Mouse (Mus musculus) neural tube, postnatal 0 days (tissue): ENCODE results near the gene Pcnt. TPM values are rescaled to one million over a fixed set of nuclear protein-coding genes. Genes with fewer than 3 reads are reported as not detected.

Experiments
- polyA plus RNA-seq: library from polyadenylated mRNA; unstranded; fragments of >200 nt; fragmentation: Nextera tagmentation; extraction: Ambion mirVana; gene quantifications from 2 replicates; pipeline ENCODE4 v1.2.1, GENCODE M21; 2015

Gene Pcnt
- polyA plus RNA-seq: 3.9 and 5.4 TPM in 2 replicates

DNA sequence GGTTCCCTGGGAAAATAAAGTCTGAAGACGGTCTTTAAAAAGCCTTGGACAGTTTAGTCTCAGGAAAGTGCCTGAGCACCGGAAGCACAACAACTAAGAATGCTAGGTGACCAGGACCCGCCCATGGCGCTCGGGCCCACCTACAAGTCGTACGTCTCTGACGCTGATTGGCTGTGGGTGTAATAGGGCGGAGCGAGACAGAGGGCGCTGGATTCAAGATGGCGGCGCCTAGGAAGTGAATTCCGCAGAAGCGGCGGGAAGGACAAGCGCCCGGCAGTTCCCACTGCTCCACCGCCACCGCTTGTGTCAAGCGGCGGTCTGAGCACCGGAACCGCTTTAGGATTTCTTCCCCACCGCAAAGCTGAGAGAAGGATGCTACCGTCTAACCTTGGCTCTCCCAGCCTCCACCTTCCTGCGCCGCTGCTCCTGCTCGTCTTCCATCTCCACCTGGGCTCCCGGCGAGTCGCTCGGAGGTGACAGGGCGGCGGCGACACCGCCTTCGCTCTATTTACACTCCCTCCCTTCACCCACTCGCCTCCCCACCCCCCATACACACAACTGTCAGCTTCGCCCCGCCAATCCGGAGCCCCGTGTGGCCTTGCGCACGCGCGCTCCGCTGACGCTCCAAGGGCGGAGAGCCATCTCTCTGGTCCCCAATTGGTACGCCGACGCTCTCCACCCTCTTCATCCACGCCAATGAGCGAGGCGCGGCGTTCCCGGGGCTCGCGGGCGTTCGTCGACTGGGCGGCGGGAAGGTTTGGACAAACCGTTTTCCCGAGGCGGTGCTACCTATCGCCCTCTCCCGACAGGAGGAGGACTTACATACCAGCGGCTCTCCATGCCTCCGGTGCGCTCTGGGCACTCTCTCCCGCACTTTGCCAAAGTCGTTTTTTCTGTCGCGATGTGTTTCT lies at the start of gene Pcnt:
Pcnt (minus strand) TSS at position 609 of the 911 bp plus-strand sequence.

DNA sequence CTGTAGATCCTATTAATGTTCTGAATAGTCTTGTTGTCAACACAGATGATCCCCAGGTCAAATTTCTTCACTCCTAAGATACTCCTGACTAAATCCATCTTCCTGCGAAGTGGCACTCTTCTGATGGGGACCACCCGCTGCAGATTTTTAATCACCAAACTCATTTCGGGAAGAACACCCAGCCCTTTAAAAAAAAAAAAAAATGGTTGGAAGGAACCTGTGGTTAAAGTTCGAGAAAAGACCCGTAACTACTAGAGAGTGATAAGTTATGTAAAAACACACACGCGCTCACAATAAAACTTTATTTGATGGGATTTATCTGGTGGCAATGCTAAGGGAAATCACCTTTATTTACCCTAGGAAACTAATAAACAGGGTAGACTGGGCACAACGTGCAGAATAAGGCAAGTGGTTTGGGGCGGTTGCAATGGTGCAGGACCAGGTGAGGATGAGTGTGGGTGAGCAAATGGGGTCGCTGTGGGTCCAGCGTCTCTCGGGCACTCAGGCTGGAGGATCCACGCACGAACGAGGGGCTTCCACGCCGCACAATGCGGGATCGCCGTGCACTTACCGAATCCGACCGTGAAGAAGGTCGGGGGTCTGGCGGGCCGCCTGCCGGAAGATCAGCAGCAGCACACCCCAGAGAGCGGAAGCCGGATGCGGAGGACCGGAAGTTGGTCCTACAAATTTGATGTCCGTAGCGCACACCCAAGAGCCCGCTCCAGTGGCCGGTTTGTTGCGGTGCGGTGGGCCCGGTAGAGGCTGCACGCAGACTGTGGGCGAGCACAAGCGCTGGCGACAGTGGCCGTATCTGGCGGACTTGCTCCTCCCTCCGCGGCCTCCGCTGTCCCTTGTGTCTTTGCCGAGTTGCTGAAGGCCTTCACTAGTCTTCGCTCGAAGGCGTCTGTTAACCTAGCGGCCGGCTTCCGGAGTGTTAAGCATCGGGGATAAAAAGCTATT lies 25.9 kb upstream of the Pcnt start, which contains the start of the genes Mcm3ap and Ybey:
Mcm3ap (plus strand) TSS at position 725 of the 960 bp plus-strand sequence.
Ybey (minus strand) TSS at position 912 of the 960 bp plus-strand sequence.

DNA sequence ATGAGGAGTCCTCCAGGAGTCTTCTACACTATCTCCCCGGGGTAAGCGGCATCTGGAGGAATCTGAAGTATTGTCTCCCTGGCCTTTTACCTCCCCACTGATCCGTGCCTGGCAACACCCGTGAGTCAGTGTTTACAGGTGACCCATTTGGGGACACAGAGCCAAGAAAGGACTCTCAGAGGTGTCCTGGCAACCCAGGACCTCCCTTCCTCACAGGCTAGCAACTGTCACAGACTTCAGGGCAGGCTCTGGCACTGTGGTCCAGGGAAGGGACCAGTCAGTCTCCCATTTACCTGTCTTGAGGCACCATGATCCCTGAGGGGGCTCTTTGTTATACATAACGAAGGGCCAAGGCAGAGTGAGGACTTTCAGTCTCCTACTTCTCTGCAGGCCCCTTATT lies 6.3 kb upstream of the Pcnt start, which contains the start of gene 2610028H24Rik:
2610028H24Rik (plus strand) TSS at position 231 of the 400 bp plus-strand sequence.

DNA sequence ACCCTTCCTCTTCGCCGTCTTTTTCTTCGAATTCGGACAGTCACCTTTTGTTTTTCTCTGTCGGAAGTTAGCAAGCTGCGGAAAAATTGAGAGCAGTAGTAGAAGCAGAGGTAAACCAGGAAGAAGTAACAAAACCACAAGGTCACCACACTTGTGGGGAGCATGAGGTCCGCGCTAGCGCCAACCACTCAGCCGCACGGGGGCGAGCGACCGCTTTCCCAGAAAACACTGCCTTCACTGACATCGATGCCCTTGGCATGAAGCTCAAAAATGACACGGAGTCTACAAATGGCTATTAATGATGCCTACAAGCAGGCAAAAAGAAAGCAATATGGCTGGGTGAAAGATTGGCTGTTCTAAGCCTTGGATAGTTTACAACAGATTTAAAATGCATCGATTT lies 2.3 kb downstream of the Pcnt start, which contains the start of gene AC141477.1:
AC141477.1 (minus strand) TSS at position 164 of the 400 bp plus-strand sequence.

DNA sequence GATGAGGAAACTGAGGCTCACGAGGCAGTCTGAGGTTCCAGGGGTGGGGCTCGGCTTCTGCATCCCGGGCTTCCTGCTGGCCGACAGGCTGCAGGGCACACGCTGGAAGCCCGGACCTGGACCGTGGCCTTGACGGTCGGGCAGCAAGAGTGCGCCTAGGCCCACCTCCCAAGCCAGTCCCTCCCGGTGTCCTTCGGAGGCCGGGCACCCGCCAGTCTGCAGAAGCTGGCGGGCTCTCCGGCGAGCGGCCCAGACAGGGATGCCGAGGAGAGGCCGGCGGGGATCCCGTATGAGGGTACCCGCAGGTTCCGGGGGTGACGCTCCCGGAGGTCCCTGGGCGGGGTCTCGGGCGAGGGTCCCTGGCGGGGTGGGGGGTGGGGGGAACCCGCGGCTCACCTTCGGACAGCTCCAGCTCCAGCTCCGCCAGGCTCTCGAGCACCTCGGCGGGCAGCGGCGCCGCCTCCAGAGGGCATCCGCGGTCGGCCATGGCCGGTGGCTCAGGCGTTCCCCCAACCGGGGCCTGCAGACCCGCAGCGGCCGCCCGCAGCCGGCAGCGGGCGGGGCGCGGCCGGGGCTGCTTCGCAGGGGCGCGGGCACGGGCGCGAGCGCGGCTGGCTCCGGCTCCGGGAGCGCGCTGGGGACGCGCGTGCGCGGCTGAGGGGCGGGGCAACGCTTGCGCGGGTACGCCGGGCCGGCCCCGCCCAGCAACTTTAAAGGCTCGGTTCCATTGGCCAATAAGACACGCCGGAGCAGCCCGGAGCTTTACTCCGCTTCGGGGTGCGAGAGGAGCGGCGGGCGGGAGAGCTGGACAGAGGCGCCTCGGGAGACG lies 97.7 kb downstream of the Pcnt start, which contains the start of gene Dip2a:
Dip2a (minus strand) TSS at position 581 of the 829 bp plus-strand sequence.

Other genes starting within 250 kb of the Pcnt start
- 231 and 271 TPM in 2 replicates for gene Prmt2, start 204.9 kb downstream of the Pcnt start, polyA plus RNA-seq
- gene S100b, start 188.9 kb downstream of the Pcnt start, polyA plus RNA-seq: 35.8 and 42.6 TPM in 2 replicates
- 14.0 and 17.5 TPM in 2 replicates for gene Dip2a, start 97.5 kb downstream of the Pcnt start, polyA plus RNA-seq
- not detected in 2 replicates for gene AC141477.1, start 2.3 kb downstream of the Pcnt start, polyA plus RNA-seq
- not detected in 2 replicates for gene 2610028H24Rik, start 6.3 kb upstream of the Pcnt start, polyA plus RNA-seq
- gene Mcm3ap, start 26.1 kb upstream of the Pcnt start, polyA plus RNA-seq: 46.6 and 50.0 TPM in 2 replicates
- 4.1 and 4.3 TPM in 2 replicates for gene Ybey, start 26.3 kb upstream of the Pcnt start, polyA plus RNA-seq
- gene Lss, start 88.8 kb upstream of the Pcnt start, polyA plus RNA-seq: 31.1 and 36.7 TPM in 2 replicates
- not detected in 2 replicates for gene Spatc1l, start 119.5 kb upstream of the Pcnt start, polyA plus RNA-seq
- gene Ftcd, start 132.9 kb upstream of the Pcnt start, polyA plus RNA-seq: 0.13 and 0.18 TPM in 2 replicates
- gene Col6a2, start 180.8 kb upstream of the Pcnt start, polyA plus RNA-seq: 32.1 and 42.3 TPM in 2 replicates